Mouse (Mus musculus) ES-Bruce4 (cell line): ENCODE data around the gene Ikzf3. TPM values are rescaled to one million over a fixed set of nuclear protein-coding genes. Genes with fewer than 3 reads are reported as not detected.

ENCODE experiments used
- H3K27ac ChIP-seq: 2 replicates; pipeline ENCODE4 v1.5.1; 2012; ENCODE audit warnings: low read length, inconsistent platforms; ENCODE audit not compliant: insufficient read depth
- H3K27me3 ChIP-seq: 2 replicates; pipeline ENCODE4 v1.6.1; 2012; ENCODE audit warnings: mild to moderate bottlenecking, low read length, inconsistent platforms; ENCODE audit not compliant: control insufficient read depth, poor library complexity, insufficient read depth, severe bottlenecking
- H3K36me3 ChIP-seq: 2 replicates; pipeline ENCODE4 v1.6.1; 2012; ENCODE audit warnings: inconsistent platforms, mild to moderate bottlenecking, low read length, moderate library complexity; ENCODE audit not compliant: control insufficient read depth, poor library complexity, insufficient read depth, severe bottlenecking
- H3K4me1 ChIP-seq: one replicate; pipeline ENCODE4 v1.8.1; 2011; ENCODE audit warnings: low read length; ENCODE audit not compliant: control insufficient read depth, insufficient read depth
- H3K4me3 ChIP-seq: 2 replicates; pipeline ENCODE4 v1.5.1; 2011; ENCODE audit warnings: low read depth, mild to moderate bottlenecking, low read length
- H3K9ac ChIP-seq: 2 replicates; pipeline ENCODE4 v1.6.1; 2012; ENCODE audit warnings: low read depth, mild to moderate bottlenecking, inconsistent platforms; ENCODE audit not compliant: poor library complexity, severe bottlenecking
- H3K9me3 ChIP-seq: replicated peaks from 2 replicates; pipeline ENCODE4 v1.6.1; 2012; ENCODE audit warnings: mild to moderate bottlenecking, low read length, inconsistent platforms; ENCODE audit not compliant: control insufficient read depth, poor library complexity, insufficient read depth, severe bottlenecking
- CTCF ChIP-seq: IDR thresholded peaks from one replicate; pipeline ENCODE4 v1.8.1; 2011; ENCODE audit warnings: low read depth, low read length
- EP300 ChIP-seq: IDR thresholded peaks from 2 replicates; pipeline ENCODE4 v1.6.1; 2011; ENCODE audit warnings: low read depth, low read length; ENCODE audit not compliant: insufficient read depth
- POLR2A ChIP-seq: IDR thresholded peaks from one replicate; pipeline ENCODE4 v1.8.1; 2011; ENCODE audit warnings: low read length; ENCODE audit not compliant: insufficient read depth
- polyA plus RNA-seq: library from polyadenylated mRNA; stranded (reverse); fragments of >200 nt; gene quantifications from 2 replicates; pipeline ENCODE4 v1.2.4, GENCODE M21; 2011; ENCODE audit warnings: low read depth; ENCODE audit not compliant: missing spikeins, insufficient read depth, insufficient read length

Ikzf3 gene
- polyA plus RNA-seq, 1 experiment = not detected

DNA sequence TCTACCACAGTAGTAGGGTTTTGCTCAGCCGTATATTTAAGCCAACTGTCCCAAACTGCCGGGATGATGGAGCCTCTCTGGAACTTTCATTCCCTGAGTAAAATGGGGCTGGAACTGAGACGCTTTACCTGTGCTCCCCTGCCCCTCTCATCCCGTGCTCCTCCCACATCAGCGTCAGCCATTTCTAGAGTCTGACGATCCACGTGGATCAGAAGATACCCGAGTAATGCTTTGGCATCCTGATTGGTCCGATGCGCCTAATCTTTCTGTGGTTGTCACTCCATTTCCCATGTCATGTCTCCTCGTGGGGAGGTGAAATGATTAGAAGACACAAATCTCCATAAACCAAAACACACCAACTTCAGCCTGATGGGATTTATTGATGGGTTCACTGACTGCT lies 70.9 kb downstream of the Ikzf3 start:
- Histone ChIP-seq H3K4me1 (no peaks in the 10 kb centered on the region), H3K27ac (no peak overlapping the region), H3K36me3 (no peaks in the 10 kb centered on the region), H3K27me3 (no peaks in the 10 kb centered on the region; the same call in 1 of the 2 replicates), H3K9ac (no peak overlapping the region), H3K4me3 (no peak overlapping the region), H3K9me3 (no peaks in the 10 kb centered on the region)
- TF ChIP-seq EP300 (no peak), POLR2A (no peak), CTCF (no peak)

DNA sequence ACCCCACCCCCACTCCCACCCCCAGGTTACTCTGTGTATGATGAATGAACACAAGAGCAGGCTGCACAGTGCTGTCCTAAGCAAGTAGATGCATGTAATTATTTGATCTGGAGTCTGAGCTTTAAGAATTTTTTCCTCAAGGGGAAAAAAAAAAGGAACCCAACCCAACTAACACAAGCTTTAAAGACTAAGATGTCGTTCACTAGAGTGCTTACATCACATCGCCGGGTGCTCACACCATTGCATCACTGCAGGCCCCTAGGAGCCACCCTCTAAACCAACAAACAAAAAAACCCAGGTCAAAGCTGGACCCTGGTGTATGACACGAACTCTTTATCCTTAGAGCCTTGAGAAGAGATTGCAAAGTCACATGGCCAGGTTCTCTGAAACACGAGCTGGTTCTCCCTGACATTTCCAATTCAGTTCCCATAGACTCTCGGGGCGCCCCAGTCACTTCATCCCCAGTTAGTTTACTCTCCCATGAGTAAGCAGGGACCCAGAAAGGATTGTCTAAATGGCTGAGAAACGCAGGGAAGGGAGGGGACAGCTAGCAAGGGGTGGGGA lies 71.8 kb downstream of the Ikzf3 start:
- no peak overlapping the region for H3K27ac ChIP-seq
- no peaks in the 10 kb centered on the region for H3K36me3 ChIP-seq
- H3K4me1 ChIP-seq = no peaks in the 10 kb centered on the region
- TF ChIP-seq POLR2A (no peak), CTCF (no peak), EP300 (no peak)
- H3K4me3 ChIP-seq = no peak overlapping the region
- H3K9ac ChIP-seq = no peak overlapping the region
- no peaks in the 10 kb centered on the region for H3K9me3 ChIP-seq
- H3K27me3 ChIP-seq = no peaks in the 10 kb centered on the region; the same call in 1 of the 2 replicates

DNA sequence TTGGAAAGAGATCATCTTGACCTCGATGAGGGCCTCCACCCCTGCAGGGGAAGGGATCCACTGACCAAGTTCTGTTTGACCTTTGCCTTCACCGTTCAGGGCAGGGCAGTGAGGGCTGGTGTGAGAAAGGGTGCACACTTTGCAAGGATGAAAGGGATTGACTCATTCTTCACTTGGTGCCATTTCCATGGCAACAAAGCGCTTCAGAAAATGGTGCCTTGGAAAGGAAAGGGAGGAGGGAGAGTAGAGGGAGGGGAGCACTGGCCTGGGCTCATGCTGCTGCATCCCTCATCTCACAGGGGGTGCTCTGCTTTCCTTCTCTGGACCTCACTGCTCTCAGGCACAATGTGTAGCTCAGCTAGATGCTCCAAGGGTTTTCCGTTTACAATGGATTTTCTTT lies 73.1 kb downstream of the Ikzf3 start:
- Histone ChIP-seq H3K27ac (no peak overlapping the region), H3K9ac (no peak overlapping the region), H3K9me3 (no peaks in the 10 kb centered on the region), H3K4me3 (no peak overlapping the region), H3K4me1 (no peaks in the 10 kb centered on the region), H3K27me3 (no peaks in the 10 kb centered on the region; the same call in 1 of the 2 replicates), H3K36me3 (no peaks in the 10 kb centered on the region)
- TF ChIP-seq EP300 (no peak), POLR2A (no peak), CTCF (no peak)

DNA sequence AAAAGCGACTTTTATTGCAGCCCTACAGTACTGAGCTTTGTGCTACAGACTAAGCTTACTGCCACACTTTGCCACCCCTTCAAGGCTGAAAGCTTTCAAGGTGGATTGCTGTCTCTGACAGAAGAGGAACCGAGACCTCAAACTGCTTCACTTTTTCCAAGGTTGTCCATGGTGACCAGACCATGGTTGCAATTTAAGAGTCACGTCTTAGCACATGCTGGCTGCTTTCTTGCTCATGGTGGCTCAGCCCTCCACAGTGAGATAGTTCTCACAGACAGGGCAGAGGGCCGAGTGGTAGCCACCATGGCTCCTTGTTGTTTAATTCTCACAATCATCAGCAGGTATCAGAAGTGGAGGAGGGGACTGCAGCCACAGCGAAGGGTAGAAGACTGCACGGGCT lies 75.0 kb downstream of the Ikzf3 start:
- Histone ChIP-seq H3K27ac (no peak overlapping the region), H3K36me3 (no peaks in the 10 kb centered on the region), H3K4me3 (no peak overlapping the region), H3K27me3 (no peaks in the 10 kb centered on the region), H3K9ac (no peak overlapping the region), H3K9me3 (no peaks in the 10 kb centered on the region), H3K4me1 (no peaks in the 10 kb centered on the region)
- TF ChIP-seq CTCF = no peak
- TF ChIP-seq POLR2A = no peak
- TF ChIP-seq EP300 = no peak

DNA sequence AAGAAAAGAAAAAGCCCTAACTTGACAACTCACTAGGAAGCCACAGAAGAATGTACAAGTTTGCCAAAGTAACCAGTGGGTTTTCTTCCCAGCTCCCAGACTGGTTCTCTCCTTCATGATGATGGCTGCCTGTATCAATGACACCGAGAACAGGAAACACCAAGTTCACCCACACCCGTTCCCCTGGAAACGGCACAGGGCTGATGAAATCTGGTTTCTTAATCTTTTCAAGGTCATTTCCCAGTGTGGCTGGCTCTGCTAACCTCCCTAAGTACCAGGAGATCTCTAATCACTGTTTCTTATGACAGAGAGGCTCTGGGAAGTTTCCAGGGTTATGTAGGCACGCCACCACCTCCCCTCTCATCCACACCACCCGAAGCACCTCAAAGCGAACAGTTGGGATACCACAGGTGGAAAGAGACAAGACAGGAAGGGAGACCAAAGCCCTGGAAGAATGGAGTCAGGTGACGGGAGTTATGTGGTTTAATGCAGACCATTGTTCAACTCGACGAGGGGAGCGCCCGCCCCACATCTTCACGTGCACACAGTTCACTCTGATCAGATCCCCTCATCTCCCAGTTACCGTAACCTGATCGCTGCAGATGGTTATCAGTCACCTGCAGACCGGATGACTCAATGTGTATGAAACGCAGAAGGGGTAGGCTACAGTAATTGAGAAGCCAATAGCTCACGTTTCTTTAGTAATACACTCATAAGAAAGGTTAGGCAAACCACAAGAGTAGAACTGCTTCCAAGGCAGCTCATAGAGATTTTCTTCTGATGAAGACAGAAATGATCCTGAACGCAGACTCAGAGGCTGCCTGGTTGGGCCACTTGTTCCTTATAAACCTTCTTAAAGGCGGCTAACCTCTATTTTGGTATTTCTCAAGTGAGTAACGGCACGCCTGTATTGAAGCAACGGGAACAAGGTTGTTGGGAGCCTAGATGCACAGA lies 75.8 kb downstream of the Ikzf3 start:
- H3K9ac ChIP-seq = no peak overlapping the region
- H3K4me1 ChIP-seq = no peaks in the 10 kb centered on the region
- no peaks in the 10 kb centered on the region for H3K9me3 ChIP-seq
- H3K27ac ChIP-seq = no peak overlapping the region
- no peaks in the 10 kb centered on the region for H3K36me3 ChIP-seq
- TF ChIP-seq CTCF (no peak), POLR2A (no peak), EP300 (no peak)
- no peak overlapping the region for H3K4me3 ChIP-seq
- no peaks in the 10 kb centered on the region for H3K27me3 ChIP-seq

DNA sequence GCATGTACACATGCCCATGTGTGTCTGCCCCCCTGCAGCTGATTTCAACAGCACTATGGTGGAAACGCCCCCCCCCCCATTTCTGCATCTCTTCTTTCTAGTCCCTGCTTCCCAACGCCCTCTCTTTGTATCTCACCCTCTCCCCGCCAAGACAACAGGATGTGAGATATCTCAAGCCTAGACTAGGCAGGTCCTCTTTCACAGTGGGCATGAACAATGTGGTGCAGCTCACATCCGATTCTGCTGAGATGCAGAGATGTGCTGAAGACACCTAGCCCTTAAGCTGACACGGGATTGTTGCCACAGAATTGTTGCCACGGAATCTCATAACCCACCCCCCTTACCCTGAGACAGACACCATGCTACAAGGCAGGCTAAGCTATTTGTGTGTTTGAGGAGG lies 81.3 kb downstream of the Ikzf3 start:
- Histone ChIP-seq H3K4me3 (no peak overlapping the region), H3K9ac (no peak overlapping the region), H3K27ac (no peak overlapping the region), H3K27me3 (no peaks in the 10 kb centered on the region), H3K4me1 (no peaks in the 10 kb centered on the region), H3K36me3 (no peaks in the 10 kb centered on the region), H3K9me3 (no peaks in the 10 kb centered on the region)
- no peak for TF ChIP-seq EP300
- TF ChIP-seq CTCF = no peak
- no peak for TF ChIP-seq POLR2A
